Mouse (Mus musculus) layer of hippocampus, postnatal 25 days (tissue): ENCODE results near the gene Cnst. TPM values are rescaled to one million over a fixed set of nuclear protein-coding genes. Genes with fewer than 3 reads are reported as not detected.
A peak's percentile ranks its signal among the peaks of the same experiment; 100 is the strongest.
"Not testable (repeated sequence)": the region's sequence is repeated elsewhere in the genome, so short reads cannot be mapped to it uniquely, and the experiment has no call there.

Source experiments
- DNase-seq, 2 experiments: peaks; one replicate each; pipeline ENCODE4 v3.0.0; 2022; ENCODE audit warnings: mixed read lengths in 2 of 2, low spot score in 1 of 2; ENCODE audit errors: extremely low spot score in 1 of 2
- total RNA-seq, 2 experiments: library from RNA; stranded (reverse); gene quantifications; 2 replicates each; pipeline ENCODE4 v1.2.3; 2021

Gene Cnst
- total RNA-seq, 2 experiments from 2014 or later: 30.5 to 35.2 TPM

DNA sequence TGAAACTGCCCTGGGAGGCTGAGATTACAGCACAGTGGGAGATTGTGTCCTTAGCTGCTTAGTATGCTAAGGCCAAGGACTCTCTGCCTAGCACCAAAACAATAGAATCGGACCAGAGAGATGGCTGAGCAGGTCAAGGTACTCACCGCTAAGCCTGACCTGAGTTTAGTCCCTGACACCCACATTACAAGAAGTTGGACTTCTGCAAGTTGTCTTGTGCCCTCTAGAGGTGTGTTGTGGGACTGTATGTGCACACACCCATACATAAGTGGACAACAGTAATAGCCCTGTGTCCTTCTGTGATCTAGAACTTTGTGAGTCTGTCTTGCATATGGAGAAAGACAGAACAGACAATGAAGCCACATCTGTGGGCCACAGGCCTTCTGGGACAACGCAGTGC is 88.0 kb downstream of the Cnst start:
- no peak for DNase-seq

DNA sequence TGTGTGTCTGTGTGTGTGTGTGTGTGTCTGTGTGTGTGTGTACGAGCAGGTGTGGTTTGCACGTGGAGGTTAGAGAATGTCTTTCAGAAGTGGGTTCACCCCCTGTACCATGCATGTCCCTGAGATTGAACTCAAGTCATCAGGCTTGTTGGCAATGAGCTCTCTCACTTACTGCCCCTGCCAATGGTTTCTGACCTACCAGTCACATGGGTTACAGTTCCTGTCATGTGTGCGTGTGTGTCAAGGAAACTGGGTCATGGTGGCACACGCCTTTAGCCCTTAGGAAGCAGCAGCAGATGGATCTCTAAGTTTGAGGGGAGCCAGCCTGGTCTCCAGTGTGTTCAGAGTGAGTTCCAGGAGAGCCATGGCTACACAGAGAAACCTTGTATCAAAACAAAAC is 96.6 kb downstream of the Cnst start:
- no peak for DNase-seq

DNA sequence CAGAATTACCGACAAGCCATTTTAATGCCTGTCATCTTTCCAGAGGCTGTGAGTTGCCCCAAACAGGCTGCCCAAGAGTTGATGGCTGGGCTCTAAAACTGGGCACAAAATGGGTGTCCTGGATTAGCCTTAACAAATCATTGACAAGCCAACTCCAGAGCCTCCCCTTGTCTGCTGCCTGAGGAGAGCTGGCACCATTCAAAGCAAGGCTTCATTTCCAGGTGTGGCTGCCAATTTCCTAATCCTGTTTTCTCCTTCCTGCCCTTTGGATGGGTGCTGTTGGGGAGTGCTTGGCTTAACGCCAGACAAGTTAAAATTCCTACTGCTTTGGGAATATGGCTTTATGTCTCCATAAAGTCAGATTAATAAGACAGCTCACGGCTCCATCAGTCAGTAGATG is 98.0 kb downstream of the Cnst start:
- DNase-seq: no peak

DNA sequence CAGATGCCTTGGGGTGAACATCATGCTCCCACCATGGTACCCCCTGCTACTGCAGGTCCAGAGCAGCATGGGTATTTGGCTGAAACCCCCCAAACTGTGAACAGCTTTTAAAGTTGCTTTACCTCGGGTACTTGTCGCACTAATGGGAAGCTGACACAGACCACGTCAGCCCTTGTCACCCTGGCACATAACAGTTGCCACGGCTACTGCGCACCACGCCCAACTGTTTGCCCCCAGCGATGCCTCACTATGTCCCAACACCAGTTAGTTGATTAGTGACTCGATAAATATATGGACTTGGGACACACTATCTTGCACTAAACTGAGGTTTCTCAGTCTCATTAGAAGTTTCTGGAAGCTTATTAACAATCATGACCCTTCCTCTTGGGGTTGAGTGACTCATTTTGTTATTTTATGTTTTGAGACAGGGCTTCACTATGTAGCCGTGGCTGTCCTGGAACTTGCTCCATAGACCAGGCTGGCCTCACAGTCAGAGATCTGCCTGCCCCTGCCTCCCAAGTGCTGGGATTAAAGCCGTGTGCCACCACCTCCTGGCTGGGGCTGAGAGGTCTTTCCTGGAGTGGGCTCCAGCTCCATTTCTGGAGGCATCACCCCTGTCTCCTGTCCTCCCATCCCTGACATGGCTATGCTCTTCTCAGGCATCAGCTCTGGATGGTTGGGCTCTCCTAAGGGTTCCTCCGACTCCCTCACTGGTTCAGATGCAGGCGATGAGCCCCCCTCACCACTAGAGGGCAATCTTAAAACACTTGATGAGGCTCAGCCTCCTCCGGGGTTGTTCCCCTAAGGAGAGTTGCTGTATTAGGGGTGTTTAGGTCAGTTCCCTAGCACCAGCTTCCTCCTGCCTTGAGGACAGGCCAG is 99.2 kb downstream of the Cnst start:
- peak; percentile 67 to 80 for DNase-seq

DNA sequence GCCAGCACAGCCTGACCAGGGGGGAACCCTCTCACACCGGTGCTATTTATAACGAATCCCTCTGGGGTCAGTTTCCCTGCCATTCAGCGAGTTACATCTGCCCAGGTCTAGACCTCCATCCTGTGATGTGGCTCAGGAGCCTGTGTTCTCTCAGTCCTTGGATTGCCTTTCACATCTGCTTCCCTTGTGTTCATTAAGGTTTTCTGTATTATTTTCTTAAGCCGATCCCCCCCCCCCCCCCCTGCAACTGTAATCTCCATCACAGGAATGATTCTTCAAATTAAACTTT is 99.8 kb downstream of the Cnst start:
- DNase-seq: no peak

GRCm38 (mm10) chr1:179648678-179649077 is 102.5 kb downstream of the Cnst start:
- DNase-seq: not testable (repeated sequence)

DNA sequence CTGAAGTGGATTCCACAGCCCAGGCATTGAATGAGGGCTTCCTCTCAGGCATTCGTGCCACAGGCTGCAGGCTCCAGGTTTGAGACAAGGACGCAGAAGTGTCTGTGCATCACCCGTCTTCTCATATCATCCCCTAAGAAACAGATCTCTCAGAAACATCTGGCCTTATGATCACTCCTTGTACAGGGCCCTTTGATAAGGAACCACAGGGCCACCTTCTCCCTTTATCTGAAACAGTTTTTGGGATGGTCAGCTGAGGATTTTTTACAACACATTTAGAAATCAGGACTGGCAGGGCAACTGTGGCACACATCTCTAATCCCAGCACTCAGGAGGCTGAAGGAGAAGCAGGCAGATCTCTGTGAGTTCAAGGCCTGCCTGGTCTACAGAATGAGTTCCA is 103.2 kb downstream of the Cnst start:
- no peak for DNase-seq

DNA sequence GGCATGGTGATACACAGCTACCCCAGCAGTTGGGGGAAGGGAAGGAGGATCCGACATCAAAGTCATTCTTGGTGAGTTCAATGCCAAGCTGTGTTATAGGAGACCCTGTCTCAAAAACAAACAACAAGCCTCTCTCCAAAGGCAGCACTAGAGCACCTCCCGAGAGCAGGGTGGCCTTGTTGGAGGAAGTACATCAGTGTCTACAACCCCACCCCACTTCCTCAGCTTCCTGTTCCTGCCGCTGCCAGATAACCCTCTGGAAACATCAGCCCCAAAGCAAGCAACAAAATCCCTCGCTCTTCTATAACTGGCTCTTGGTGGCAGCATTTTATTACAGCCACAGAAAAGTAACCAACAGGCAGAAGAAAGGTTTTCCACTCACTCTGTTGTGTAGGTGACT is 104.1 kb downstream of the Cnst start:
- no peak for DNase-seq

GRCm38 (mm10) chr1:179651224-179651623 is 105.1 kb downstream of the Cnst start:
- no peak for DNase-seq

DNA sequence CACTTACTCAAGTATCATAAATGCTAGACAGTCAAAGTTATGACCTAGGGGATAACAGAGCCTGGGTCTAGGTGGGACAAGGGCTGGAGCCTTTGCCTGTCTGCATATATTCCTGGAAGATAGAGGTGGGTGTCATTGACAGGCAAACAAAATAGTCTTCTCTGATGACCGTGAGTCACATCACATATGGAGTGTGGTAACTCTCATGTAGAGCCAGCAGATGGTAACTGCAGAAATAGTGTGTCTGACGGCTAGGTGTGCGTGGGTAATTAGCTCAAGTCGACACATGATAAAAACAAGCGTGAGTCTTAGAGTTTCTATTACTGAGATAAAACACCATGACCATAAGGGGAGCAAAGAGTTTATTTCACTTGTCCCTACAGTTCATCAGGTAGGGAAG is 116.9 kb downstream of the Cnst start:
- no peak for DNase-seq

GRCm38 (mm10) chr1:179664309-179664930 is 118.2 kb downstream of the Cnst start:
- DNase-seq: no peak

DNA sequence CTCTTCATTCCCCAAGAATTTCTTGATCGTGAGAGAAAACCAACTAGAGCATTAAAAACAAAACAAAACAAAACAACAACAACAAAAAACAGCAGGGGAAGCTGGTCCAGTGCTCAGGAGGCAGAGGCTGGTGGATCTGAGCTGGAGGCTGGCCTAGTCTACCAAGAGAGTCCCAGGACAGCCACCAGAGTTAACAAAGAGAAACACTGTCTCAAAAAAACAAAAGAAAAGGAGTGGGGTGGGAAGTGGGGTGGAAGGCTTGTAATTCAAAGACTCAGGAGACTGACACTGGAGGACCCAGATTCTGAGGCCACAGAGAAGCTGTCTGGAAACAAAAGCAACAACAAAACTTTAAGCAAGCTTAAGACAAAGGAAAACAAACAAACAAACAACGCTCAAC is 120.8 kb downstream of the Cnst start:
- no peak for DNase-seq

DNA sequence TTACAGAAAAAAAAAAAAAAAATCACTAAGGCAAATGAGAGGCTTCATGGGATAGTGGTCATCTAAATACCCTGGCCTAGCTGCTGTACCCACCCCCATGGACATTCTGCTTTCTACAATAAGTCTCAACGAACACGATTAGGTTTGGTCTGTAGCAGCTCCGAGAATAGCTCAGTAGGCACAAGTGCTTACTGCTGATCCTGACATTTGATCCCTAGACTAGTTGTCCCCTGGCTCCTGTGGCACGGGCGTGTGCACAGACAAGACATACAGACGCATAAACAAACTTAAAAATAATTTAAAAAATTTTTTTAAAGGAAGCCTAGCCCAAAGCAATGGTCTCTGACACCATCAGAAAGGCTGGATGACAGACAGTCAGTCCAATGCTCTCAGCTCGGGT is 121.3 kb downstream of the Cnst start:
- DNase-seq: no peak

DNA sequence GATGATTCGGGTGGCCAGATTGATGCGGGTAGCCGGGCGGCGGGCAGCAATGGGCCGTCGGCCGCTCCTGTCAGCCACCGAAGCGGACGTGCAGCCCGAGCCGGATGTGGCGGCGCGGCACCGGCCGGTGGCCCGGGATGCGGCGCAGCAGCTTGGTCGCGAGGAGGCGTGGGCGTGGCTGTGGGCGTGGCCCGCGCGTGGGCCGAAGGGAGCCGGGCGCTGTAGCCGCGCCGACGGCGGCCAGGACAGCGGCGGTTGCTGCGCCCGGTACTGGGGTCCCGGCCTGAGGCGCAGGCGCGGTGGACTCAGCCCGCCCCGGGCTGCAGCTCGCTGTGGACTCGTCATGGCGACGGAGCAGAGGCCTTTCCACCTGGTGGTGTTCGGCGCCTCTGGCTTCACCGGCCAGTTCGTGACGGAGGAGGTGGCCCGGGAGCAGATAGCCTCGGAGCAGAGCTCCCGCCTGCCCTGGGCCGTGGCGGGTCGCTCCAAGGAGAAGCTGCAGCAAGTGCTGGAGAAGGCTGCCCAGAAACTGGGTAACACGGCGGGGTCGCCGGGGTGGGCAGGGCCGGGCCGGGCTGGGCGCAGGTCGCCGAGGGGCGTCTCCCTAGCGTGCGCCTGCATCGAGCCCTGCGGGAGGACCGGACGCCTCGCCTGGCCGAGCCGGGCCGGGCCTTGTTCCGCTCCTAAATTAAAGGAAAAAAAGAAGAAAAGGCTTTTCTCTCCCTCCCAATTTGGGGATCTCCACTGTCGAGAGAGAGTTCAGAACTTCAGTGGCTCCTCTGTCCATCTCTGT is 122.0 kb downstream of the Cnst start, which contains the start of gene Sccpdh:
Gene Sccpdh, plus strand, starts transcription at position 198 of the 793 bp plus-strand sequence.
- DNase-seq: peak; percentile 71 to 75

GRCm38 (mm10) chr1:179668836-179669537 is 122.8 kb downstream of the Cnst start:
- no peak for DNase-seq

- DNase-seq: no peak
Measured at GRCm38 (mm10) chr1:179674355-179674754, 128.2 kb downstream of the Cnst start.

DNA sequence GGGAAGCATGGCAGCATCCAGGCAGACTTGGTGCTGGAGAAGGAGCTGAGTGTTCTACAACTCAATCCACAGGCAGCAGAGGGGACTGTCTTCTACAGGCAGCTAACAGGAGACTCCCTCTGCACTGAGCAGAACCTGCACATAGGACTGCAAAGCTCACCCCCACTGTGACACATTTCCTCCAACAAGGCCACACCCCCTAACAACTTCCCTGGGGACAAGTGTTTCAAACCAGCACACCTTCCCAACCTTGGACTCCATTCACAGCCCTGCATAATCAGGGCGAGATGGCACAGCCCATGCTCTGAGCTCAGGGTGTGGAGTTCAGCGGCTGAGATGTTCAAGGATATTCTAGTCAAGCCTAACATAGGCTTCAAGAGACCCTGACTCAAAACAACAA is 130.9 kb downstream of the Cnst start:
- DNase-seq: no peak
